Mouse (Mus musculus) lung, postnatal 0 days (tissue): ENCODE data around the gene Rnh1.

Experiments
- CTCF ChIP-seq: IDR thresholded peaks from 2 replicates; pipeline ENCODE4 v1.5.1; 2016; ENCODE audit warnings: antibody characterized with exemption, mild to moderate bottlenecking
- EP300 ChIP-seq: IDR thresholded peaks from 2 replicates; pipeline ENCODE4 v1.6.1; 2016; ENCODE audit warnings: antibody characterized with exemption, mild to moderate bottlenecking, control low read depth

DNA sequence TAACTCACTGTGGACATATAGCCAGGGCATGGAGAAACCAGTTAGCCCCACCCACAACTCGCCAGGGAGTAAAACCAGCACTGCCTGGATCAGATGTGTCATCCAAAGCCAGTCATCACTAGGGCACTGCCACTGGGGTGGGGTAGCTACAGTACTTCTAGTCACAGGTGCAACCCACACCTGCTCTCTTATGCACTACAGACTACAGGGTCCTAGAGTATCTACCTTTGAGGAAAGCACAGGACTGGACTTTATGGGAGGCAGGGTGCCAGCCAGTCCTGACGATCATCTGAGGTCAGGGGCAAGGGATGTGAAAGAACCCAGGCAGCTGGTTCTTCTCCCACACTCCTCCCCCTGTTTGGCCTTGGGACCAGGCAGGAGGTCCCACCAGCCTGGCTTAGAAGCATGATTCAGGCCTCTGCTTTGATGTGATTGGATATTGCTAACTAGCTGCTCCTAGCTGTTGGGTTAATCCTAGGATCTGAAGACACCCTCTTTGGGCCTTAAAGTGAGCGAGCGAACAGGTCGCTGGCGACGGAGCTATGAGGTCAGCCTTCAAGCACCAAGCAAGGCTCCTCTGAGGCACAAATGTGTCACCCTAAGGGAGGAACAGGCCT, 4.6 kb downstream of the Rnh1 start:
- no peak for TF ChIP-seq CTCF
- no peak for TF ChIP-seq EP300
